Mouse (Mus musculus) liver, adult 2 months (tissue): ENCODE data around the gene Hs6st3.

ENCODE experiments used
- CTCF ChIP-seq: fragments of 200-500 bp; IDR thresholded peaks from 2 replicates; pipeline ENCODE4 v1.5.1; 2011; ENCODE audit warnings: low read depth, low read length, control low read depth
- POLR2A ChIP-seq: fragments of 200-500 bp; IDR thresholded peaks from 2 replicates; pipeline ENCODE4 v1.6.1; 2011; ENCODE audit warnings: low read length, control low read depth; ENCODE audit not compliant: insufficient read depth; ENCODE audit errors: extremely low read depth

GRCm38 (mm10) chr14:119477836-119478235 lies 339.7 kb downstream of the Hs6st3 start:
- no peak for TF ChIP-seq CTCF
- TF ChIP-seq POLR2A, result no peak
